Mouse (Mus musculus) ovary, postnatal 36 days (tissue): ENCODE data around the gene Sgsm2.

Source experiments
- DNase-seq: peaks from one replicate; pipeline ENCODE4 v3.0.0; 2022; ENCODE audit warnings: low spot score, mixed read lengths

The Sgsm2 gene

GRCm38 (mm10) chr11:74881979-74882378 lies 14.9 kb downstream of the Sgsm2 start:
- DNase-seq = no peak

GRCm38 (mm10) chr11:74880999-74881398 lies 15.9 kb downstream of the Sgsm2 start:
- DNase-seq = no peak

- peak; percentile 31 for DNase-seq
Observed at GRCm38 (mm10) chr11:74876801-74877200, 20.1 kb downstream of the Sgsm2 start.

GRCm38 (mm10) chr11:74874630-74875029 lies 22.2 kb downstream of the Sgsm2 start:
- DNase-seq = no peak

GRCm38 (mm10) chr11:74870991-74871622 lies 25.8 kb downstream of the Sgsm2 start:
- DNase-seq = no peak

- DNase-seq = no peak
Observed at GRCm38 (mm10) chr11:74870544-74870943, 26.3 kb downstream of the Sgsm2 start.

- no peak for DNase-seq
Observed at GRCm38 (mm10) chr11:74869603-74870002, 27.3 kb downstream of the Sgsm2 start.

- no peak for DNase-seq
Observed at GRCm38 (mm10) chr11:74868046-74868760, 28.7 kb downstream of the Sgsm2 start.

- DNase-seq = peak; percentile 54
Observed at GRCm38 (mm10) chr11:74867181-74867580, 29.7 kb downstream of the Sgsm2 start.

GRCm38 (mm10) chr11:74866640-74867039 lies 30.2 kb downstream of the Sgsm2 start:
- peak; percentile 67 for DNase-seq

- no peak for DNase-seq
Observed at GRCm38 (mm10) chr11:74865252-74865651, 31.6 kb downstream of the Sgsm2 start.

- no peak for DNase-seq
Observed at GRCm38 (mm10) chr11:74864421-74864820, 32.4 kb downstream of the Sgsm2 start.

GRCm38 (mm10) chr11:74863471-74863870 lies 33.4 kb downstream of the Sgsm2 start:
- DNase-seq = no peak

- no peak for DNase-seq
Observed at GRCm38 (mm10) chr11:74862129-74862528, 34.7 kb downstream of the Sgsm2 start.

- DNase-seq = no peak
Observed at GRCm38 (mm10) chr11:74857756-74858155, 39.1 kb downstream of the Sgsm2 start.

- no peak for DNase-seq
Observed at GRCm38 (mm10) chr11:74850998-74851661, 45.7 kb downstream of the Sgsm2 start.

GRCm38 (mm10) chr11:74847919-74848521 lies 48.8 kb downstream of the Sgsm2 start:
- DNase-seq = peak; percentile 69

- DNase-seq = no peak
Observed at GRCm38 (mm10) chr11:74845784-74846183, 51.1 kb downstream of the Sgsm2 start.

- no peak for DNase-seq
Observed at GRCm38 (mm10) chr11:74843761-74844160, 53.1 kb downstream of the Sgsm2 start.

- no peak for DNase-seq
Observed at GRCm38 (mm10) chr11:74843435-74843714, 53.5 kb downstream of the Sgsm2 start.

GRCm38 (mm10) chr11:74842656-74843434 lies 54.0 kb downstream of the Sgsm2 start:
- DNase-seq = no peak

GRCm38 (mm10) chr11:74842045-74842444 lies 54.8 kb downstream of the Sgsm2 start:
- no peak for DNase-seq
